Mouse (Mus musculus): Measurements from ENCODE around the gene Tspan31.

DNA sequence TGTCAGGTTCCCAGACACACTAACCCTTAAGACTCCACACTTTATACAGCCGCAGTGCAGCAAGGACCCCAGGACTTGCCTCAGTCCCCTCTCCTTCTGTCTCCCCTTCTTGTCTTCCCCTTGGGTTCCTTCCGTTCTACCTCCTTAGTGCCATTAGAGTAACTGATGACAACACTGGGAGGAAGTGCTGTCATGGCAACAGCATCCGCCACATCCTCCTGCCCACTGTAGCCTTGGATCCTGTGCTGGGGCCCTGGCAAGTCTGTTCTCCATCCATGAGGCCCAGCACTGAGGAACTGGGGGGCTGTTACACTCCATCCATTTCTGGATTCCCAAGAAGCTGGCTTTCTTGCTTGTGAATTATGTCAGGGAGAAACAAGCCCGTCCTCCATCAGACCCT lies 6.0 kb upstream of the Tspan31 start:
- TF ChIP-seq CTCF (IDR thresholded peaks at IDR 0.05; ENCODE audit: low read depth) = no peak
- no peak for TF ChIP-seq EP300 (IDR thresholded peaks at IDR 0.05; ENCODE audit: low read depth)
